Mouse (Mus musculus): Measurements from ENCODE around the gene Ugt1a6a. TPM values are rescaled to one million over a fixed set of nuclear protein-coding genes. Genes with fewer than 3 reads are reported as not detected.

Gene Ugt1a6a
- polyA plus RNA-seq, 1 experiment from 2014 or later: 10.6 TPM

DNA sequence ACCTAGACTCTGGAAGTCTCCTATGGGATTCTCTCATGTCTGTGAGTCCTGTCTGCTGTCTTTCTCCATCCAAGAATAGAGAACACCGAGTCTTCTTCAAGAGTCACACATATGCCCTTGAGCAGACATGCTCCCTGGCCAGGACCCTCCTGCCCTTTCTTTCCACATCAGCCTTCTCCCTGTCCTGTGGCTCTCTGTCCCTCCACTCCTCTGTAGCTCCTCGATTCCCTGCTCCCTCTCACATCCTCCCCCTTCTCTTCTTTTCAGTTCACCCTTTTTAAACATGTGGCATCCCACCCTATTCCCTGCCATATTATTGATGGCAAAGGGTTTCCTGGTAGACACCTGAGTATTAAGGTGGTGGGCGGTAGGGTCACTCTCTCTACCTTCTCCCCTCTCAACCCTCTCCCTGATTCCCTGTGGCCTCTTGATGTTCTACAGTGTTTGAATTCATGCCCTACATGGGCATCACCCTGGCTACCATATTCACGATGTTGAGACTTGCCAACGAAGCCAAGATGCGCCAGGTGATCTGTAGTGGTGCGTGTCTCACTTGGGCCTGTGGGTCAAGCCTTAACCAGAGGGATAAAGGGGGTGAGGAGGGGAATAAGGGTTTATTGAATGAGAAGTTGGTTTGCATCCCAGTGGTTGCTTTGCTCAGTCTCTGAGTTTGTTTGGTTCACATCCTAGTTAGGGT is 97.3 kb downstream of the Ugt1a6a start:
- no peak overlapping the region for H3K4me2 ChIP-seq (ENCODE audit: low read depth, low read length)
- no peak overlapping the region for H3K4me3 ChIP-seq (ENCODE audit: low read depth, low read length)
- H3K36me3 ChIP-seq (ENCODE audit: control insufficient read depth, insufficient read depth, low read length): no peaks in the 10 kb centered on the region
- no peak for DNase-seq (ENCODE audit: low spot score)
- 68% methylated on average over 7 of the region's 7 CpGs for WGBS
- H3K9ac ChIP-seq (ENCODE audit: low read depth, low read length): no peak overlapping the region
- H3K9me3 ChIP-seq (ENCODE audit: control insufficient read depth, low read length): peaks cover 95% of the 10 kb centered on the region
- no peaks in the 10 kb centered on the region for H3K4me1 ChIP-seq (ENCODE audit: control insufficient read depth, insufficient read depth, low read length)
- no peak overlapping the region for H3K27ac ChIP-seq (replicated peaks; ENCODE audit: low read depth, low read length)
- H3K27me3 ChIP-seq (replicated peaks; ENCODE audit: control insufficient read depth, insufficient read depth, low read length): no peaks in the 10 kb centered on the region
- no peak for ATAC-seq (ENCODE audit: low read depth)

DNA sequence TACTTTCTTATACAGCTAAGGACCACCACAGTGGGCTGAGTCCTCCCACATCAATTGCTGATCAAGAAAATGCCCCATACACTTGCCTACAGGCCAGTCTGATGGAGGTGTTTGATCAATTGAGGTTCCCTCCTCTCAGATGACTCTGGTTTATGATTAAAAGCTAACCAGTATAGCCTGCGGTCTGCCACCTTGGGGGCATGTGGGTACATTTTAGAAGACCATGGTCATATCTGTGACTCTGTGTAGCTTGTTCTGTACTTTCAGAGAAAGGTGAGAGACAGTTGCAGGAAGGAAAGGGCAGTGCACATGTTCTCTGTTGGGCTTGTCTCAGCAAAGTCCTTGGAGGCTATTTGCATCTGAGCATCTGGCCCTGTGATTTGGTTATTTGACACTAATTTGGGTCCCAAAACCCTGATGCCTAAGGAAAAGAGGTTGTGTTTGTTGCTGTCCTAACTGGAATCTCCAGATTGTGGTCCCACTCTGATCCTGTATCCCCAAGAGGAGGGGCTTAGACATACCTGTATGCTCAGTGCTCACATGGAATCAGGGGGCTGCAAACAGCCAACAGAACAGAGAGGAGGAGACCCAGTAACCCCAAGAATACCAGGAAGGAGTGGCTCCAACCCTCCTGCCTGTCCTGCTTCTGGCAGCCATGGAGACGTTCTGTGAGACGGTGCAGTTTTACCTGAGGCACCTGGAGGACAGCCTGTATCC is 98.2 kb downstream of the Ugt1a6a start:
- Histone ChIP-seq H3K4me2 (ENCODE audit: low read depth, low read length) (no peak overlapping the region), H3K27ac (replicated peaks; ENCODE audit: low read depth, low read length) (no peak overlapping the region), H3K4me3 (ENCODE audit: low read depth, low read length) (no peak overlapping the region), H3K27me3 (replicated peaks; ENCODE audit: control insufficient read depth, insufficient read depth, low read length) (no peaks in the 10 kb centered on the region), H3K4me1 (ENCODE audit: control insufficient read depth, insufficient read depth, low read length) (no peaks in the 10 kb centered on the region), H3K36me3 (ENCODE audit: control insufficient read depth, insufficient read depth, low read length) (no peaks in the 10 kb centered on the region), H3K9ac (ENCODE audit: low read depth, low read length) (no peak overlapping the region), H3K9me3 (ENCODE audit: control insufficient read depth, low read length) (peaks cover 95% of the 10 kb centered on the region)
- DNase-seq (ENCODE audit: low spot score) (no peak), ATAC-seq (ENCODE audit: low read depth) (no peak)
- WGBS: 53% methylated on average over 3 of the region's 3 CpGs

DNA sequence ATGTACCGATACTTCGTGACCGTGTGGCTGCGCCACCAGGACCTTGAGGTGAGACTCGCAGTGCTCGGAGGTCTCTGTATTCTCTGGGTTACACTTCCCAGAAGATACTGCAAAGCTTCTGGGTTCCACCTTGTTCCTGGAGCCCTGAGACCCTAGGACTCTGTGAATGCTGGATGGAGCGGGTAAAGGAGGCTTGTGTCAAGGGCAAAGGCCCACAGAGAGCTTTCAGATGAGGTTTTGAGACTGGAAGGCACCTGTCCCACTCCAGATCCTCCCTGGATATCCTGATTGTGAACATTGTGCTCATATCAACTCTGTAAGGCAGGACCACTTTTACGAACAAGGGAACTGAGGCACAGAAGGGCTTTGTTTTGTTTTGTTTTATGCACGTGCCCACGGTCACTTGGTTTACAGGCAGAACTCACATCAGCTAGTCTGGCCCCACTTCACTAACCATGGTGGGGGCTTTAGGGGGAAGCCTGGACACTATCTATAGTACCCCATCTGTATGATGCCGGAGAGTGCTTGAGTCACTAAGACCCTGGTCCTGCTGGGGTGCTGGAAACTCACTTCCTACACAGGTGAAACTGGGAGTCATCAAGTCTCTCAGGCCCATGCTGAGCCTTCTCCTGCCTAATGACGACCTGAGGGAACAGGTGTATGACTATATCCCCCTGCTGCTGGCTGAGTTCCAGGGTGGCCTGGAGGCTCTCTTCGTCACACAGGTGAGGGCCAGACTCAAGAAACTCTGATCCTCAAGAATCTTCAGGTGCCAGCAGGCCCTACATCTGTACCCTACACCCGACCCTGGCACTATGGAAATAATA is 99.0 kb downstream of the Ugt1a6a start:
- Histone ChIP-seq H3K4me1 (ENCODE audit: control insufficient read depth, insufficient read depth, low read length) (no peaks in the 10 kb centered on the region), H3K36me3 (ENCODE audit: control insufficient read depth, insufficient read depth, low read length) (no peaks in the 10 kb centered on the region), H3K4me3 (ENCODE audit: low read depth, low read length) (no peak overlapping the region), H3K9me3 (ENCODE audit: control insufficient read depth, low read length) (peaks cover 95% of the 10 kb centered on the region), H3K27ac (replicated peaks; ENCODE audit: low read depth, low read length) (no peak overlapping the region), H3K9ac (ENCODE audit: low read depth, low read length) (no peak overlapping the region), H3K27me3 (replicated peaks; ENCODE audit: control insufficient read depth, insufficient read depth, low read length) (no peaks in the 10 kb centered on the region), H3K4me2 (ENCODE audit: low read depth, low read length) (no peak overlapping the region)
- WGBS: 63% methylated on average over 14 of the region's 14 CpGs
- ATAC-seq (ENCODE audit: low read depth): no peak
- no peak for DNase-seq (ENCODE audit: low spot score)

DNA sequence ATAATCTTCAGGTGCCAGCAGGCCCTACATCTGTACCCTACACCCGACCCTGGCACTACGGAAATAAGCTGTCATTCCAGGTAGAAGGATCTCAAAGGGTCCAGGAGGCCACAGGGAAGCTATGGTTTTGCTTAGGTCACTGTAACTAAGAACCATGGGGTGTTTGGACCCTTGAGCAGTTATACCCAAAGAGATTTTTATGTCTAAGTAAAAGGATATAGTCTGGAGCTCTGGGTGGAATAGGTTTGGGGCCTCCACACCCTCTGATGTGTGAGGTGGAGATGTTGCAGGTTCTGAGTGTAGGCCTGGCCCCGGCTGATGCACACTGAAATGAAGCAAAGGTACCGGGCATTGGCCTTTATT is 99.6 kb downstream of the Ugt1a6a start:
- WGBS: 62% methylated on average over 4 of the region's 4 CpGs
- no peak overlapping the region for H3K4me3 ChIP-seq (ENCODE audit: low read depth, low read length)
- no peaks in the 10 kb centered on the region for H3K27me3 ChIP-seq (replicated peaks; ENCODE audit: control insufficient read depth, insufficient read depth, low read length)
- no peak overlapping the region for H3K9ac ChIP-seq (ENCODE audit: low read depth, low read length)
- no peaks in the 10 kb centered on the region for H3K36me3 ChIP-seq (ENCODE audit: control insufficient read depth, insufficient read depth, low read length)
- peaks cover 95% of the 10 kb centered on the region for H3K9me3 ChIP-seq (ENCODE audit: control insufficient read depth, low read length)
- DNase-seq (ENCODE audit: low spot score) (no peak), ATAC-seq (ENCODE audit: low read depth) (no peak)
- H3K27ac ChIP-seq (replicated peaks; ENCODE audit: low read depth, low read length): no peak overlapping the region
- H3K4me1 ChIP-seq (ENCODE audit: control insufficient read depth, insufficient read depth, low read length): no peaks in the 10 kb centered on the region
- no peak overlapping the region for H3K4me2 ChIP-seq (ENCODE audit: low read depth, low read length)

DNA sequence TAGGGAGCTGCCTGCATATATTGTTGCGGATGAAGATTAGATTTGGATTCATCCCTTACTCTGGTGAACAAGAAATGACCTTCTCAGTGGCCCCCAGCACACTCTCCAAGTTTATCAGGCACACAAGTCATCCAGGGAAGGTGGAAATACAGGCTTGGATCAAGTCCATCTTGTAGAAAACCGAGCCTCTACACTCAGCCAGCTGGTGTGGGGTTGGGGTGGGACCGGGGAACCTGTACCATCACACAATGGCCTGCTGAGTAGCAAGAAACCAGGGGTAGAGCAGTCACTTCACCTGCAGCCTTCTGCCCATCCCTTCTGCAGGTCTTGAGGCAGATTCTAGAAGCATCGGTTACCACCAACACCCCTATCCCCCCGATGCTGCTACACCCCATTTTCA is 100.0 kb downstream of the Ugt1a6a start:
- WGBS: 45% methylated on average over 5 of the region's 5 CpGs
- ATAC-seq (ENCODE audit: low read depth): no peak
- no peak overlapping the region for H3K9ac ChIP-seq (ENCODE audit: low read depth, low read length)
- H3K9me3 ChIP-seq (ENCODE audit: control insufficient read depth, low read length): peaks cover 95% of the 10 kb centered on the region
- H3K36me3 ChIP-seq (ENCODE audit: control insufficient read depth, insufficient read depth, low read length): no peaks in the 10 kb centered on the region
- no peak overlapping the region for H3K27ac ChIP-seq (replicated peaks; ENCODE audit: low read depth, low read length)
- no peak overlapping the region for H3K4me3 ChIP-seq (ENCODE audit: low read depth, low read length)
- no peak for DNase-seq (ENCODE audit: low spot score)
- no peaks in the 10 kb centered on the region for H3K4me1 ChIP-seq (ENCODE audit: control insufficient read depth, insufficient read depth, low read length)
- H3K4me2 ChIP-seq (ENCODE audit: low read depth, low read length): no peak overlapping the region
- no peaks in the 10 kb centered on the region for H3K27me3 ChIP-seq (replicated peaks; ENCODE audit: control insufficient read depth, insufficient read depth, low read length)

DNA sequence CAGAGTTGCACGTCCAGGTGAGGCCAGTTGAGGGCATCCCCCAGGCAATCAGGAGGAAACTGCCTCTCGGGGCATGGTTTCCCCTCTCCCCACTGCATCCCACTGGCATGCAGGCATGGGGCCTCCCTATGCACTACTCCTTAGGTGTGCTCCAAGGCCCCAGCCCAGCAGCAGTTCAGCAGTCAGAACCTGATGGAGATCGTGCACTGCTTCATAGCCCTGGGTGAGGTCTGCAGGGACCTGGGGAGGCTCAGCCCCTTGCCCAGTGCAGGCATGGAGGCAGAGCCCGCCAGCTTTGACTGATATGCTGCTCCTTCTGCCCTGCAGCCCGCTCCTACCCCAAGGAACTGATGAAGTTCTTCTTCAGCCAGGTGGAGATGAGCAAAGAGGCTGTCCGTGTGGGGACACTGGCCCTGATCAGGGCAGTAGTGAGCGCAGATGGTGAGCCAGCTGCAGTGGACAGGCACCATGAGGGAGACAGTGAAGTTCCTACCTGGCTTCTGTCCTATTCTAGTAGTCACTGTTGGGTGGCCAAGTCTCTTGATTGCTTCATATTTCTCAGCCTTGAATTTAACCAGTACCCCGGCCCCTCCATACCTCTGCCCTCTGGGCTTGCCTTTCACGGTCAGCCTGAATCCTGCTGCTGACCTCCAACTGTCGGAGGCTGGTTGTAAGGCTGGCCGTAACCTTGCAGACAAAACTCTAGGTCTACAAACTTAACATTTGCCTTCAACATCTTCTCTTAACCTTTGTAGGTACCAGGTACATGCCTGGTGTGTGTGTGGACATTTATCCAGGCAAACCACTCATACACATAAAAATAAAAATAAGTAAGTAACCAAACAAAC is 100.7 kb downstream of the Ugt1a6a start:
- no peak overlapping the region for H3K9ac ChIP-seq (ENCODE audit: low read depth, low read length)
- no peak for DNase-seq (ENCODE audit: low spot score)

DNA sequence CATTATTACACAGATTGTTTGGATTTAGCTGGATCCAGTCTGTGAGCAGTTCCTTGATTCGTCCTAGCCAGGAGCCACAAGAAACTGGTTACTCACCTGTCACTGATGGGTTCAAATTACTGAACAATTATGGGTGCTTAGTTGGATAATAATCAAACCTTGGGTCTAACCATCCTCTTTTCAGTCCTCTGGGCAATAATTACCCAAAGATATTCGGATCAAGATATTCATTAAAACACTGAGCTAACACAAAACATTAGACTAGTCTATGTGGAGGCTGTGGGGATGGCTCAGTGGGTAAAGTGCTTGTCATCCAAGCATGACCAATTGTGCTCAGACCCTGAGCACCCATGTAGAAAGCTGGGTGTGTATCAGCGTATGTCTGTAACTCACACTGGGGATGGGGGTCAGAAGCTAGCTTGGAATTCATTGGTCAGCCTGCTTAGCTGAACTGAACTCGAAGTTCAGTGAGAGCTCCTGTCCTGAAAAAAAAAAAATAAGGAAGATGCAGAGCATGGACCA is 101.3 kb downstream of the Ugt1a6a start:
- H3K9me3 ChIP-seq (ENCODE audit: control insufficient read depth, low read length): peaks cover 95% of the 10 kb centered on the region
- no peak overlapping the region for H3K4me2 ChIP-seq (ENCODE audit: low read depth, low read length)
- no peaks in the 10 kb centered on the region for H3K4me1 ChIP-seq (ENCODE audit: control insufficient read depth, insufficient read depth, low read length)
- no peak for DNase-seq (ENCODE audit: low spot score)
- no peak overlapping the region for H3K27ac ChIP-seq (replicated peaks; ENCODE audit: low read depth, low read length)
- H3K27me3 ChIP-seq (replicated peaks; ENCODE audit: control insufficient read depth, insufficient read depth, low read length): no peaks in the 10 kb centered on the region
- ATAC-seq (ENCODE audit: low read depth): no peak
- no peaks in the 10 kb centered on the region for H3K36me3 ChIP-seq (ENCODE audit: control insufficient read depth, insufficient read depth, low read length)
- 63% methylated on average over 4 of the region's 4 CpGs for WGBS
- no peak overlapping the region for H3K9ac ChIP-seq (ENCODE audit: low read depth, low read length)
- H3K4me3 ChIP-seq (ENCODE audit: low read depth, low read length): no peak overlapping the region

More for the DNA sequence above, 100.7 kb downstream of the Ugt1a6a start:
- WGBS: 64% methylated on average over 11 of the region's 11 CpGs
- no peak for ATAC-seq (ENCODE audit: low read depth)
- Histone ChIP-seq H3K4me3 (ENCODE audit: low read depth, low read length) (no peak overlapping the region), H3K4me2 (ENCODE audit: low read depth, low read length) (no peak overlapping the region), H3K9me3 (ENCODE audit: control insufficient read depth, low read length) (peaks cover 95% of the 10 kb centered on the region), H3K27ac (replicated peaks; ENCODE audit: low read depth, low read length) (no peak overlapping the region), H3K36me3 (ENCODE audit: control insufficient read depth, insufficient read depth, low read length) (no peaks in the 10 kb centered on the region), H3K27me3 (replicated peaks; ENCODE audit: control insufficient read depth, insufficient read depth, low read length) (no peaks in the 10 kb centered on the region), H3K4me1 (ENCODE audit: control insufficient read depth, insufficient read depth, low read length) (no peaks in the 10 kb centered on the region)

DNA sequence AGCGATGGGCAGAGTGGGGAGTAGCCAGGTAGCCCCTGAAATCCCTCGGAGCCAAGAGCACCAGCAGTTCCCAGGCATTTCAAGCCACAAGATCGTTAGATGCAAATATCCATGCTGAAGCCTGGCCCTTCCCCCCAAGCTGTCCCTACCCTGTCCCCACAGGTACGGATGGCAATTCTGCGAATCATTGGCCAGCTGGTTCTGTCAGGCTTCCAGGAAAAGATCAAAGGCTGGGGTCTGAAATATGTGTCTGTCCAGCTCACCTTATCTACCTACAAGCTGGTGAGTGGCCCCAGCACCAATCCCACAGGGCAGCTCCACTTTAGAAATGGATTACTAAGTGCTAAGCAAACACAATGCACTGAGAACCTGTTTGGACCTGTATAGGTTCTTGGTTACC is 102.7 kb downstream of the Ugt1a6a start:
- Histone ChIP-seq H3K27ac (replicated peaks; ENCODE audit: low read depth, low read length) (no peak overlapping the region), H3K4me3 (ENCODE audit: low read depth, low read length) (no peak overlapping the region), H3K9me3 (ENCODE audit: control insufficient read depth, low read length) (peaks cover 95% of the 10 kb centered on the region), H3K4me2 (ENCODE audit: low read depth, low read length) (no peak overlapping the region), H3K9ac (ENCODE audit: low read depth, low read length) (no peak overlapping the region), H3K27me3 (replicated peaks; ENCODE audit: control insufficient read depth, insufficient read depth, low read length) (no peaks in the 10 kb centered on the region), H3K36me3 (ENCODE audit: control insufficient read depth, insufficient read depth, low read length) (no peaks in the 10 kb centered on the region), H3K4me1 (ENCODE audit: control insufficient read depth, insufficient read depth, low read length) (no peaks in the 10 kb centered on the region)
- no peak for DNase-seq (ENCODE audit: low spot score)
- no peak for ATAC-seq (ENCODE audit: low read depth)
- 77% methylated on average over 5 of the region's 5 CpGs for WGBS
